ENCODE assay signal across 27 mouse cellular contexts in genomic region chr1:137200931-137201330, GRCm38 (mm10).
DNase-seq lines count a peak whose midpoint lies in the region; ATAC-seq and TF ChIP-seq lines count a peak whose summit lies in the region.
"Had no signal": no experiment of that assay in that cellular context is flagged by ENCODE, and none has a peak within 500 bp of the region (broad histone marks: within the 10 kb centered on the region; RNA-seq: fewer than 3 reads in every experiment).

No protein-coding gene starts in this region.

- no peak overlapping the region for H3K4me3 ChIP-seq in hindbrain, postnatal 0 days (ENCODE audit: low read length)
- no peak overlapping the region for H3K4me3 ChIP-seq in hindbrain, embryonic 16.5 days (ENCODE audit: low read length)
- H3K4me3 ChIP-seq in forebrain, embryonic 16.5 days (replicated peaks; ENCODE audit: low read length), result no peak overlapping the region
- H3K4me3 ChIP-seq in midbrain, postnatal 0 days (ENCODE audit: low read depth, low read length), result no peak overlapping the region
- H3K4me3 ChIP-seq in liver, postnatal 0 days (ENCODE audit: low read depth, low read length), result no peak overlapping the region
- H3K4me3 ChIP-seq: hindbrain, embryonic 12.5 days; liver, embryonic 12.5 days; megakaryocyte, embryonic 14.5 days; stomach, embryonic 15.5 days had no signal

- TF ChIP-seq CTCF in hindbrain, postnatal 0 days (IDR thresholded peaks at IDR 0.05; ENCODE audit: low read depth), result no peak
- no peak for TF ChIP-seq CTCF in midbrain, postnatal 0 days (IDR thresholded peaks at IDR 0.05)
- TF ChIP-seq CTCF in liver, postnatal 0 days (IDR thresholded peaks at IDR 0.05; ENCODE audit: low read depth), result no peak

- no peak for TF ChIP-seq EP300 in liver, postnatal 0 days (IDR thresholded peaks at IDR 0.05; ENCODE audit: low read depth)

- peak; percentile 29; the same call in 1 of the 2 replicates for ATAC-seq in hindbrain, postnatal 0 days
- ATAC-seq in hindbrain, embryonic 16.5 days, result no peak
- ATAC-seq in forebrain, embryonic 16.5 days, result peak; percentile 67; the same call in 1 of the 2 replicates
- 0 out of 2 replicates have a peak, but pooled peaks have one; percentile 49 for ATAC-seq in midbrain, postnatal 0 days (ENCODE audit: low FRiP score)
- ATAC-seq in liver, postnatal 0 days, result no peak
- ATAC-seq: intestine, postnatal 0 days; liver, embryonic 12.5 days; lung, postnatal 0 days had no signal

- 66% methylated on average over 11 of the region's 11 CpGs for WGBS in hindbrain, postnatal 0 days
- 69% methylated on average over 11 of the region's 11 CpGs for WGBS in hindbrain, embryonic 16.5 days
- 26% methylated on average over 11 of the region's 11 CpGs for WGBS in forebrain, embryonic 16.5 days
- WGBS in midbrain, postnatal 0 days, result 35% methylated on average over 11 of the region's 11 CpGs
- 84% methylated on average over 11 of the region's 11 CpGs for WGBS in liver, postnatal 0 days (ENCODE audit: insufficient replicate concordance)

- peak; percentile 27 for DNase-seq in hindbrain, postnatal 0 days (ENCODE audit: low spot score)
- peak; percentile 38 to 48 for DNase-seq in right cerebral cortex, postnatal 10 days (ENCODE audit: low spot score in 2 of 2)
- DNase-seq in right cerebral cortex, postnatal 4 days, result no peak
- peak; percentile 12 for DNase-seq in midbrain, postnatal 0 days (ENCODE audit: low spot score)
- DNase-seq in kidney, postnatal 36 days, result no peak
- no peak for DNase-seq in liver, postnatal 0 days
- DNase-seq: adrenal gland, postnatal 36 days; B cell, adult 2 months; cerebellum, adult 8-10 months; cerebellum, postnatal 36 days; gastrocnemius, postnatal 10 days; heart, postnatal 36 days; kidney, adult 9 months; kidney, postnatal 10 days; left cerebral cortex, postnatal 4 days; lung, adult 18-20 months; lung, postnatal 4 days; right cerebral cortex, postnatal 14 days had no signal

- no peak overlapping the region for H3K9ac ChIP-seq in hindbrain, postnatal 0 days (replicated peaks; ENCODE audit: low read length)
- no peak overlapping the region for H3K9ac ChIP-seq in hindbrain, embryonic 16.5 days (ENCODE audit: low read depth, low read length)
- no peak overlapping the region for H3K9ac ChIP-seq in forebrain, embryonic 16.5 days (replicated peaks; ENCODE audit: low read depth, low read length)
- H3K9ac ChIP-seq in midbrain, postnatal 0 days (replicated peaks; ENCODE audit: low read length, poor library complexity, severe bottlenecking), result no peak overlapping the region
- no peak overlapping the region for H3K9ac ChIP-seq in liver, postnatal 0 days (replicated peaks)
- H3K9ac ChIP-seq: hindbrain, embryonic 12.5 days; liver, embryonic 12.5 days; stomach, embryonic 15.5 days had no signal

- H3K4me2 ChIP-seq in hindbrain, postnatal 0 days (ENCODE audit: low read depth, low read length), result no peak overlapping the region
- no peak overlapping the region for H3K4me2 ChIP-seq in hindbrain, embryonic 16.5 days (ENCODE audit: low read length)
- H3K4me2 ChIP-seq in forebrain, embryonic 16.5 days (ENCODE audit: low read length), result no peak overlapping the region
- H3K4me2 ChIP-seq in midbrain, postnatal 0 days (ENCODE audit: low read depth, low read length, poor library complexity, severe bottlenecking), result 0 out of 2 replicates have a peak overlapping the region, but pooled peaks have one; percentile 18
- H3K4me2 ChIP-seq in liver, postnatal 0 days (ENCODE audit: low read depth, low read length), result no peak overlapping the region
- H3K4me2 ChIP-seq: heart, embryonic 11.5 days; hindbrain, embryonic 12.5 days; liver, embryonic 12.5 days; stomach, embryonic 15.5 days had no signal

- H3K9me3 ChIP-seq in hindbrain, postnatal 0 days (ENCODE audit: low read length), result no peaks in the 10 kb centered on the region
- no peaks in the 10 kb centered on the region for H3K9me3 ChIP-seq in hindbrain, embryonic 16.5 days (ENCODE audit: control insufficient read depth, low read length)
- no peaks in the 10 kb centered on the region for H3K9me3 ChIP-seq in forebrain, embryonic 16.5 days (ENCODE audit: control insufficient read depth, low read length)
- H3K9me3 ChIP-seq in midbrain, postnatal 0 days (ENCODE audit: low read length), result no peaks in the 10 kb centered on the region
- no peaks in the 10 kb centered on the region for H3K9me3 ChIP-seq in liver, postnatal 0 days (ENCODE audit: low read length)
- H3K9me3 ChIP-seq: hindbrain, embryonic 12.5 days; liver, embryonic 12.5 days; stomach, embryonic 15.5 days had no signal

- no peaks in the 10 kb centered on the region for H3K4me1 ChIP-seq in hindbrain, postnatal 0 days (ENCODE audit: insufficient read depth, low read length)
- H3K4me1 ChIP-seq in hindbrain, embryonic 16.5 days (ENCODE audit: control insufficient read depth, insufficient read depth, low read depth, low read length), result no peaks in the 10 kb centered on the region
- no peaks in the 10 kb centered on the region for H3K4me1 ChIP-seq in forebrain, embryonic 16.5 days (replicated peaks; ENCODE audit: control insufficient read depth, insufficient read depth, low read length)
- H3K4me1 ChIP-seq in midbrain, postnatal 0 days (ENCODE audit: insufficient read depth, low read length), result no peaks in the 10 kb centered on the region
- H3K4me1 ChIP-seq in liver, postnatal 0 days (ENCODE audit: insufficient read depth), result no peaks in the 10 kb centered on the region
- H3K4me1 ChIP-seq: hindbrain, embryonic 12.5 days; megakaryocyte, embryonic 14.5 days; stomach, embryonic 15.5 days had no signal

- H3K36me3 ChIP-seq in hindbrain, postnatal 0 days (ENCODE audit: insufficient read depth, low read length), result no peaks in the 10 kb centered on the region
- no peaks in the 10 kb centered on the region for H3K36me3 ChIP-seq in hindbrain, embryonic 16.5 days (ENCODE audit: control insufficient read depth, insufficient read depth, low read length)
- no peaks in the 10 kb centered on the region for H3K36me3 ChIP-seq in forebrain, embryonic 16.5 days (ENCODE audit: control insufficient read depth, insufficient read depth)
- no peaks in the 10 kb centered on the region for H3K36me3 ChIP-seq in midbrain, postnatal 0 days (ENCODE audit: insufficient read depth, low read length)
- no peaks in the 10 kb centered on the region for H3K36me3 ChIP-seq in liver, postnatal 0 days (replicated peaks; ENCODE audit: insufficient read depth, low read length)
- H3K36me3 ChIP-seq: hindbrain, embryonic 12.5 days; liver, embryonic 12.5 days; stomach, embryonic 15.5 days had no signal

- H3K27me3 ChIP-seq in hindbrain, postnatal 0 days (ENCODE audit: insufficient read depth, low read length), result no peaks in the 10 kb centered on the region
- no peaks in the 10 kb centered on the region for H3K27me3 ChIP-seq in hindbrain, embryonic 16.5 days (replicated peaks; ENCODE audit: control insufficient read depth, insufficient read depth, low read length)
- H3K27me3 ChIP-seq in forebrain, embryonic 16.5 days (replicated peaks; ENCODE audit: control insufficient read depth, insufficient read depth, low read length), result no peaks in the 10 kb centered on the region
- no peaks in the 10 kb centered on the region for H3K27me3 ChIP-seq in midbrain, postnatal 0 days (ENCODE audit: insufficient read depth, low read length)
- no peaks in the 10 kb centered on the region for H3K27me3 ChIP-seq in liver, postnatal 0 days (ENCODE audit: insufficient read depth, low read length)
- H3K27me3 ChIP-seq: hindbrain, embryonic 12.5 days; liver, embryonic 12.5 days; megakaryocyte, embryonic 14.5 days; stomach, embryonic 15.5 days had no signal

- H3K27ac ChIP-seq in hindbrain, postnatal 0 days, result no peak overlapping the region
- no peak overlapping the region for H3K27ac ChIP-seq in hindbrain, embryonic 16.5 days (ENCODE audit: low read depth, low read length)
- no peak overlapping the region for H3K27ac ChIP-seq in forebrain, embryonic 16.5 days (ENCODE audit: low read length)
- H3K27ac ChIP-seq in midbrain, postnatal 0 days (ENCODE audit: low read depth, low read length), result no peak overlapping the region
- H3K27ac ChIP-seq in liver, postnatal 0 days (ENCODE audit: low read depth), result no peak overlapping the region
- H3K27ac ChIP-seq: hindbrain, embryonic 12.5 days; liver, embryonic 12.5 days; stomach, embryonic 15.5 days had no signal

Comparison
In these comparisons a context has a peak if more than half of its experiments do, and no peak if none do; other contexts are left out.
1. ATAC-seq: peak in hindbrain, postnatal 0 days (single experiment), forebrain, embryonic 16.5 days (single experiment) and midbrain, postnatal 0 days (single experiment); none in hindbrain, embryonic 16.5 days (single experiment) and liver, postnatal 0 days (single experiment).
2. DNase-seq: peak in hindbrain, postnatal 0 days (single experiment), right cerebral cortex, postnatal 10 days (2 of 2) and midbrain, postnatal 0 days (single experiment); none in right cerebral cortex, postnatal 4 days (single experiment), kidney, postnatal 36 days (0 of 2) and liver, postnatal 0 days (single experiment).